Mouse (Mus musculus) gastrocnemius, adult 2 months (tissue): ENCODE measurements around the gene Asf1a. TPM values are rescaled to one million over a fixed set of nuclear protein-coding genes. Genes with fewer than 3 reads are reported as not detected.

ENCODE experiments used
- DNase-seq: peaks from one replicate; pipeline ENCODE4 v3.0.0; 2022
- H3K27ac ChIP-seq: fragments of 200-600 bp; 2 replicates; pipeline ENCODE4 v1.8.1; 2022; ENCODE audit warnings: mild to moderate bottlenecking
- H3K4me3 ChIP-seq: fragments of 200-600 bp; 2 replicates; pipeline ENCODE4 v1.8.1; 2022; ENCODE audit warnings: mild to moderate bottlenecking, moderate library complexity
- CTCF ChIP-seq: fragments of 200-600 bp; IDR thresholded peaks from 2 replicates; pipeline ENCODE4 v1.8.1; 2022; ENCODE audit warnings: antibody characterized with exemption, mild to moderate bottlenecking, moderate library complexity
- intact Hi-C: fragments of 180-260 bp; cut with DNase I; formaldehyde crosslinking; loops from one replicate; pipeline ENCODE4 v1.15.1; 2025
- long read RNA-seq, 2 experiments: library from polyadenylated mRNA; stranded (forward); transcript quantifications; one replicate each; pipeline ENCODE4 v2.0.0; 2021
- total RNA-seq, 2 experiments: library from RNA; stranded (reverse); gene quantifications; 2 replicates each; pipeline ENCODE4 v1.2.3; 2021

The Asf1a gene
- 10 to 100 TPM; 21.0 to 26.4 TPM for total RNA-seq
- long read RNA-seq, experiment 1, transcript Asf1a-201 (4 exons, 2,201 nt) = major isoform, 21 of 21 reads
- long read RNA-seq, experiment 1, partial matches to known transcripts = 0 of 21 reads
- long read RNA-seq, experiment 1, other reads (novel, unspliced or antisense) = 0 of 21 reads
- long read RNA-seq, experiment 2, transcript Asf1a-201 (4 exons, 2,201 nt) = major isoform, 14 of 14 reads
- long read RNA-seq, experiment 2, partial matches to known transcripts = 0 of 14 reads
- long read RNA-seq, experiment 2, other reads (novel, unspliced or antisense) = 0 of 14 reads

- intact Hi-C loops = loop anchor here (2.0 to 10.0 kb wide), 2 partner anchors 32 to 252 kb away; no protein-coding TSS in a partner anchor
- peak; percentile 98 for DNase-seq
- peak; percentile 73 for TF ChIP-seq CTCF
- H3K4me3 ChIP-seq = peak within 1 kb of the TSS; percentile 99
- H3K27ac ChIP-seq = peak within 1 kb of the TSS; percentile 96
Observed at GRCm38 (mm10) chr10:53596677-53597120, at the start of gene Asf1a. Gene Asf1a (plus strand): TSS chr10:53596757.

GRCm38 (mm10) chr10:53562001-53562400 is 34.6 kb upstream of the Asf1a start:
- no peak for TF ChIP-seq CTCF
- Histone ChIP-seq H3K4me3 (no peak overlapping the region), H3K27ac (no peak overlapping the region)
- DNase-seq = no peak
- intact Hi-C loops = no loop called here

GRCm38 (mm10) chr10:53565538-53565937 is 31.0 kb upstream of the Asf1a start:
- DNase-seq = no peak
- intact Hi-C loops = no loop called here
- Histone ChIP-seq H3K4me3 (no peak overlapping the region), H3K27ac (no peak overlapping the region)
- TF ChIP-seq CTCF = no peak

GRCm38 (mm10) chr10:53568531-53568930 is 28.0 kb upstream of the Asf1a start:
- no peak for DNase-seq
- intact Hi-C loops = no loop called here
- TF ChIP-seq CTCF = no peak
- H3K27ac ChIP-seq = no peak overlapping the region
- H3K4me3 ChIP-seq = no peak overlapping the region

GRCm38 (mm10) chr10:53580137-53580536 is 16.4 kb upstream of the Asf1a start:
- DNase-seq = no peak
- TF ChIP-seq CTCF = no peak
- Histone ChIP-seq H3K4me3 (peak overlapping the region; percentile 69), H3K27ac (no peak overlapping the region)
- intact Hi-C loops = no loop called here

GRCm38 (mm10) chr10:53580621-53581081 is 15.9 kb upstream of the Asf1a start:
- 0 out of 2 replicates have a peak overlapping the region, but pooled peaks have one; percentile 12 for H3K27ac ChIP-seq
- DNase-seq = peak; percentile 56
- TF ChIP-seq CTCF = no peak
- intact Hi-C loops = no loop called here
- H3K4me3 ChIP-seq = peak overlapping the region; percentile 69

- no peak for TF ChIP-seq CTCF
- intact Hi-C loops = no loop called here
- Histone ChIP-seq H3K27ac (no peak overlapping the region), H3K4me3 (peak overlapping the region; percentile 69)
- no peak for DNase-seq
Observed at GRCm38 (mm10) chr10:53581087-53581486, 15.5 kb upstream of the Asf1a start.

GRCm38 (mm10) chr10:53585777-53586176 is 10.8 kb upstream of the Asf1a start:
- no peak for TF ChIP-seq CTCF
- no peak for DNase-seq
- intact Hi-C loops = no loop called here
- Histone ChIP-seq H3K27ac (no peak overlapping the region), H3K4me3 (no peak overlapping the region)

GRCm38 (mm10) chr10:53595744-53596676 is 547 bp upstream of the Asf1a start:
- no peak for DNase-seq
- intact Hi-C loops = loop anchor here (2.0 to 10.0 kb wide), 2 partner anchors 33 to 251 kb away; no protein-coding TSS in a partner anchor
- TF ChIP-seq CTCF = no peak
- peak overlapping the region; percentile 96 for H3K27ac ChIP-seq
- peak overlapping the region; percentile 99 for H3K4me3 ChIP-seq

GRCm38 (mm10) chr10:53597121-53597881 is 744 bp downstream of the Asf1a start:
- DNase-seq = peak; percentile 61
- TF ChIP-seq CTCF = no peak
- Histone ChIP-seq H3K27ac (peak overlapping the region; percentile 91), H3K4me3 (peak overlapping the region; percentile 99)
- intact Hi-C loops = loop anchor here (2.0 to 10.0 kb wide), 2 partner anchors 32 to 252 kb away; no protein-coding TSS in a partner anchor

- intact Hi-C loops = loop anchor here (10.0 kb wide), 1 partner anchor 254 kb away; no protein-coding TSS in a partner anchor
- DNase-seq = no peak
- TF ChIP-seq CTCF = no peak
- Histone ChIP-seq H3K27ac (no peak overlapping the region), H3K4me3 (peak overlapping the region; percentile 11; the same call in 1 of the 2 replicates)
Observed at GRCm38 (mm10) chr10:53598821-53599220, 2.3 kb downstream of the Asf1a start.

GRCm38 (mm10) chr10:53605328-53605727 is 8.8 kb downstream of the Asf1a start:
- no peak for TF ChIP-seq CTCF
- Histone ChIP-seq H3K27ac (no peak overlapping the region), H3K4me3 (no peak overlapping the region)
- intact Hi-C loops = no loop called here
- DNase-seq = no peak
